Mouse (Mus musculus): ENCODE results near the gene Cyb5d1.

Cyb5d1 gene

GRCm38 (mm10) chr11:69416921-69417448 lies 21.6 kb upstream of the Cyb5d1 start:
- in situ Hi-C loops (cut with MboI, MseI), result loop anchor here in 1 of 2 experiments (10.0 kb wide), 2 partner anchors 322 to 578 kb away; partner anchors contain the start of genes Gabarap, Per1 and Phf23

- in situ Hi-C loops (cut with MboI, MseI), result loop anchor here in 1 of 2 experiments (10.0 kb wide), 2 partner anchors 322 to 578 kb away; partner anchors contain the start of genes Gabarap, Per1 and Phf23
These were observed 21.1 kb upstream of the Cyb5d1 start for GRCm38 (mm10) chr11:69416509-69416908.

GRCm38 (mm10) chr11:69415668-69416451 lies 20.4 kb upstream of the Cyb5d1 start:
- in situ Hi-C loops (cut with MboI, MseI), result loop anchor here in 1 of 2 experiments (10.0 kb wide), 2 partner anchors 321 to 579 kb away; partner anchors contain the start of genes Gabarap, Per1 and Phf23

- in situ Hi-C loops (cut with MboI, MseI), result loop anchor here in 1 of 2 experiments (10.0 kb wide), 2 partner anchors 320 to 580 kb away; partner anchors contain the start of genes Gabarap, Per1 and Phf23
These were observed 19.9 kb upstream of the Cyb5d1 start for GRCm38 (mm10) chr11:69415327-69415667.

- in situ Hi-C loops (cut with MboI, MseI), result loop anchor here in 1 of 2 experiments (10.0 kb wide), 2 partner anchors 320 to 580 kb away; partner anchors contain the start of genes Gabarap, Per1 and Phf23
These were observed 19.2 kb upstream of the Cyb5d1 start for GRCm38 (mm10) chr11:69414421-69415326.

GRCm38 (mm10) chr11:69413221-69414181 lies 18.1 kb upstream of the Cyb5d1 start, which contains the start of gene Kdm6b:
Gene Kdm6b, minus strand, starts transcription at chr11:69413675.
- in situ Hi-C loops (cut with MboI, MseI), result loop anchor here in 1 of 2 experiments (10.0 kb wide), 2 partner anchors 319 to 581 kb away; partner anchors contain the start of genes Gabarap, Per1 and Phf23

- in situ Hi-C loops (cut with MboI, MseI), result loop anchor here in 1 of 2 experiments (10.0 kb wide), 2 partner anchors 318 to 582 kb away; partner anchors contain the start of genes Gabarap, Per1 and Phf23
These were observed 17.1 kb upstream of the Cyb5d1 start for GRCm38 (mm10) chr11:69412548-69412947.

GRCm38 (mm10) chr11:69411538-69412203 lies 16.2 kb upstream of the Cyb5d1 start:
- in situ Hi-C loops (cut with MboI, MseI), result loop anchor here in 1 of 2 experiments (10.0 kb wide), 2 partner anchors 317 to 583 kb away; partner anchors contain the start of genes Gabarap, Per1 and Phf23

- in situ Hi-C loops (cut with MboI, MseI), result loop anchor here in 1 of 2 experiments (10.0 kb wide), 2 partner anchors 316 to 584 kb away; partner anchors contain the start of genes Gabarap, Per1 and Phf23
These were observed 15.7 kb upstream of the Cyb5d1 start for GRCm38 (mm10) chr11:69411073-69411535.

- in situ Hi-C loops (cut with MboI, MseI), result loop anchor here in 1 of 2 experiments (10.0 kb wide), 2 partner anchors 316 to 584 kb away; partner anchors contain the start of genes Gabarap, Per1 and Phf23
These were observed 15.1 kb upstream of the Cyb5d1 start for GRCm38 (mm10) chr11:69410310-69411072.

- in situ Hi-C loops (cut with MboI, MseI), result loop anchor here in 1 of 2 experiments (10.0 kb wide), 2 partner anchors 315 to 585 kb away; partner anchors contain the start of genes Gabarap, Per1 and Phf23
These were observed 14.5 kb upstream of the Cyb5d1 start for GRCm38 (mm10) chr11:69410045-69410309.

GRCm38 (mm10) chr11:69409378-69410044 lies 14.1 kb upstream of the Cyb5d1 start:
- in situ Hi-C loops (cut with MboI, MseI), result loop anchor here (5.0 to 10.0 kb wide), 5 partner anchors 105 to 1255 kb away; partner anchors contain the start of genes Gabarap (in 2 of the 2), Per1 (in 1 of the 2), Phf23 (in 1 of the 2) and Spag7 (in 1 of the 2)

- in situ Hi-C loops (cut with MboI, MseI), result loop anchor here in 1 of 2 experiments (5.0 to 10.0 kb wide), 3 partner anchors 106 to 1256 kb away; partner anchors contain the start of genes Gabarap and Spag7
These were observed 13.3 kb upstream of the Cyb5d1 start for GRCm38 (mm10) chr11:69408541-69409377.

GRCm38 (mm10) chr11:69407724-69408004 lies 12.2 kb upstream of the Cyb5d1 start:
- in situ Hi-C loops (cut with MboI, MseI), result loop anchor here in 1 of 2 experiments (5.0 to 10.0 kb wide), 3 partner anchors 107 to 1257 kb away; partner anchors contain the start of genes Gabarap and Spag7

GRCm38 (mm10) chr11:69406867-69407723 lies 11.7 kb upstream of the Cyb5d1 start:
- in situ Hi-C loops (cut with MboI, MseI), result loop anchor here in 1 of 2 experiments (5.0 to 10.0 kb wide), 3 partner anchors 108 to 1258 kb away; partner anchors contain the start of genes Gabarap and Spag7
